Mouse (Mus musculus) midbrain, embryonic 11.5 days (tissue): ENCODE data around the gene Celf5. TPM values are rescaled to one million over a fixed set of nuclear protein-coding genes. Genes with fewer than 3 reads are reported as not detected.

ENCODE experiments used
- ATAC-seq: fragments of 200-750 bp; cut with Nextera tagmentation; 2 replicates; pipeline ENCODE4 v1.8.0; 2017; ENCODE audit warnings: moderate TSS enrichment, moderate library complexity; ENCODE audit not compliant: low FRiP score
- DNase-seq: peaks from one replicate; pipeline ENCODE4 v3.0.0; 2015; ENCODE audit warnings: low spot score; ENCODE audit errors: missing footprints
- H3K27ac ChIP-seq: fragments of 300-500 bp; sonication (generic); 2 replicates; pipeline ENCODE4 v1.5.1; 2014; ENCODE audit warnings: low read depth, low read length
- H3K27me3 ChIP-seq: fragments of 300-500 bp; sonication (generic); 2 replicates; pipeline ENCODE4 v1.6.1; 2014; ENCODE audit warnings: mild to moderate bottlenecking, low read length, moderate library complexity, mixed read lengths; ENCODE audit not compliant: control insufficient read depth, insufficient read depth
- H3K36me3 ChIP-seq: fragments of 300-500 bp; sonication (generic); 2 replicates; pipeline ENCODE4 v1.6.1; 2014; ENCODE audit warnings: mild to moderate bottlenecking, low read length, moderate library complexity, mixed read lengths; ENCODE audit not compliant: control insufficient read depth, insufficient read depth
- H3K4me1 ChIP-seq: fragments of 300-500 bp; sonication (generic); 2 replicates; pipeline ENCODE4 v1.6.1; 2014; ENCODE audit warnings: low read length; ENCODE audit not compliant: control insufficient read depth, insufficient read depth
- H3K4me2 ChIP-seq: fragments of 300-500 bp; sonication (generic); 2 replicates; pipeline ENCODE4 v1.6.1; 2014; ENCODE audit warnings: mild to moderate bottlenecking, moderate library complexity
- H3K4me3 ChIP-seq: fragments of 300-500 bp; sonication (generic); 2 replicates; pipeline ENCODE4 v1.5.1; 2014; ENCODE audit warnings: low read depth, low read length
- H3K9ac ChIP-seq: fragments of 300-500 bp; sonication (generic); 2 replicates; pipeline ENCODE4 v1.6.1; 2014; ENCODE audit warnings: low read length
- H3K9me3 ChIP-seq: fragments of 300-500 bp; sonication (generic); 2 replicates; pipeline ENCODE4 v1.6.1; 2016; ENCODE audit warnings: low read length; ENCODE audit not compliant: control insufficient read depth
- WGBS: fragments of 180-500 bp; shearing (Covaris S2); extraction: QIAGEN DNeasy Blood & Tissue Kit; methylation state at CpG from one replicate; pipeline ENCODE4 v1.1.7; 2014; 5-methylcytosine and 5-hydroxymethylcytosine counted together
- polyA plus RNA-seq: library from polyadenylated mRNA; unstranded; fragments of >200 nt; fragmentation: Nextera tagmentation; extraction: Ambion mirVana; gene quantifications from 2 replicates; pipeline ENCODE4 v1.2.1, GENCODE M21; 2014

Celf5 gene
- polyA plus RNA-seq, 1 experiment from 2014 or later: 10.0 TPM

- Histone ChIP-seq H3K4me1 (peaks cover 10% of the 10 kb centered on the region), H3K9ac (no peak overlapping the region), H3K36me3 (no peaks in the 10 kb centered on the region), H3K27ac (no peak overlapping the region), H3K4me3 (no peak overlapping the region), H3K27me3 (no peaks in the 10 kb centered on the region; the same call in 1 of the 2 replicates), H3K9me3 (no peaks in the 10 kb centered on the region), H3K4me2 (no peak overlapping the region)
- DNase-seq (no peak), ATAC-seq (no peak)
- 81% methylated on average over 23 of the region's 23 CpGs for WGBS
These were observed 16.9 kb upstream of the Celf5 start for GRCm38 (mm10) chr10:81499250-81499901.

GRCm38 (mm10) chr10:81498316-81499249, 16.1 kb upstream of the Celf5 start:
- ATAC-seq: no peak
- Histone ChIP-seq H3K36me3 (no peaks in the 10 kb centered on the region), H3K27ac (no peak overlapping the region), H3K4me3 (no peak overlapping the region), H3K4me1 (peaks cover 10% of the 10 kb centered on the region), H3K4me2 (no peak overlapping the region), H3K27me3 (no peaks in the 10 kb centered on the region; the same call in 1 of the 2 replicates), H3K9ac (no peak overlapping the region), H3K9me3 (no peaks in the 10 kb centered on the region)
- WGBS: 86% methylated on average over 38 of the region's 38 CpGs
- no peak for DNase-seq

- WGBS: 82% methylated on average over 17 of the region's 17 CpGs
- ATAC-seq (no peak), DNase-seq (no peak)
- H3K9me3 ChIP-seq: no peaks in the 10 kb centered on the region
- peaks cover 3% of the 10 kb centered on the region; the same call in 1 of the 2 replicates for H3K36me3 ChIP-seq
- peak overlapping the region; percentile 46; the same call in 1 of the 2 replicates for H3K4me2 ChIP-seq
- H3K27ac ChIP-seq: no peak overlapping the region
- no peak overlapping the region for H3K4me3 ChIP-seq
- H3K9ac ChIP-seq: no peak overlapping the region
- no peaks in the 10 kb centered on the region; the same call in 1 of the 2 replicates for H3K27me3 ChIP-seq
- H3K4me1 ChIP-seq: peaks cover 10% of the 10 kb centered on the region
These were observed 15.1 kb upstream of the Celf5 start for GRCm38 (mm10) chr10:81497401-81498270.

GRCm38 (mm10) chr10:81496969-81497368, 14.5 kb upstream of the Celf5 start:
- peak overlapping the region; percentile 46 for H3K4me2 ChIP-seq
- H3K36me3 ChIP-seq: peaks cover 8% of the 10 kb centered on the region
- DNase-seq (no peak), ATAC-seq (no peak)
- H3K9me3 ChIP-seq: no peaks in the 10 kb centered on the region
- peak overlapping the region; percentile 83 for H3K4me3 ChIP-seq
- peaks cover 10% of the 10 kb centered on the region for H3K4me1 ChIP-seq
- no peak overlapping the region for H3K27ac ChIP-seq
- H3K9ac ChIP-seq: peak overlapping the region; percentile 70
- no peaks in the 10 kb centered on the region; the same call in 1 of the 2 replicates for H3K27me3 ChIP-seq
- 44% methylated on average over 4 of the region's 4 CpGs for WGBS

- Histone ChIP-seq H3K27ac (peak within 1 kb of the TSS; percentile 32; the same call in 1 of the 2 replicates), H3K4me3 (peak within 1 kb of the TSS; percentile 83), H3K4me2 (peak within 1 kb of the TSS; percentile 99), H3K27me3 (no peaks in the 10 kb centered on the region; the same call in 1 of the 2 replicates), H3K36me3 (peaks cover 12% of the 10 kb centered on the region), H3K9ac (peak within 1 kb of the TSS; percentile 87), H3K9me3 (no peaks in the 10 kb centered on the region), H3K4me1 (peaks cover 10% of the 10 kb centered on the region)
- under 1% methylated on average over 45 of the region's 45 CpGs for WGBS
- DNase-seq (peak; percentile 99), ATAC-seq (peak; percentile 96)
These were observed 13.9 kb upstream of the Celf5 start, which contains the start of gene Ncln for GRCm38 (mm10) chr10:81496264-81496901. Ncln (minus strand) TSS chr10:81496392.

- DNase-seq (peak; percentile 87), ATAC-seq (peak; percentile 54)
- WGBS: 2% methylated on average over 41 of the region's 41 CpGs
- H3K9ac ChIP-seq: peak overlapping the region; percentile 87
- peaks cover 10% of the 10 kb centered on the region for H3K4me1 ChIP-seq
- no peaks in the 10 kb centered on the region; the same call in 1 of the 2 replicates for H3K27me3 ChIP-seq
- H3K4me2 ChIP-seq: peak overlapping the region; percentile 99
- peaks cover 16% of the 10 kb centered on the region for H3K36me3 ChIP-seq
- H3K4me3 ChIP-seq: peak overlapping the region; percentile 83
- H3K9me3 ChIP-seq: no peaks in the 10 kb centered on the region
- H3K27ac ChIP-seq: peak overlapping the region; percentile 32; the same call in 1 of the 2 replicates
These were observed 13.2 kb upstream of the Celf5 start for GRCm38 (mm10) chr10:81495616-81496263.

GRCm38 (mm10) chr10:81495151-81495550, 12.6 kb upstream of the Celf5 start:
- no peak overlapping the region for H3K27ac ChIP-seq
- ATAC-seq: no peak
- H3K4me3 ChIP-seq: peak overlapping the region; percentile 83

More at GRCm38 (mm10) chr10:81495151-81495550, 12.6 kb upstream of the Celf5 start:
- 81% methylated on average over 6 of the region's 6 CpGs for WGBS
- Histone ChIP-seq H3K9ac (peak overlapping the region; percentile 87), H3K27me3 (no peaks in the 10 kb centered on the region; the same call in 1 of the 2 replicates), H3K9me3 (no peaks in the 10 kb centered on the region), H3K4me2 (peak overlapping the region; percentile 99), H3K4me1 (peaks cover 10% of the 10 kb centered on the region), H3K36me3 (peaks cover 22% of the 10 kb centered on the region)
- DNase-seq: no peak
